Mouse (Mus musculus) lung, embryonic 14.5 days (tissue): ENCODE data around the gene Spef2. TPM values are rescaled to one million over a fixed set of nuclear protein-coding genes. Genes with fewer than 3 reads are reported as not detected.
"Not testable (repeated sequence)": the region's sequence is repeated elsewhere in the genome, so short reads cannot be mapped to it uniquely, and the experiment has no call there.

ENCODE experiments used
- ATAC-seq: fragments of 200-750 bp; cut with Nextera tagmentation; 2 replicates; pipeline ENCODE4 v1.8.0; 2017; ENCODE audit warnings: mild to moderate bottlenecking, moderate TSS enrichment, moderate library complexity; ENCODE audit not compliant: insufficient read depth
- DNase-seq: peaks from one replicate; pipeline ENCODE4 v3.0.0-alpha.2; 2015
- H3K27ac ChIP-seq: fragments of 300-500 bp; sonication (generic); 2 replicates; pipeline ENCODE4 v1.5.1; 2014; ENCODE audit warnings: low read depth, mild to moderate bottlenecking, moderate library complexity
- H3K27me3 ChIP-seq: fragments of 300-500 bp; sonication (generic); 2 replicates; pipeline ENCODE4 v1.6.1; 2014; ENCODE audit warnings: low read length, control low read depth; ENCODE audit not compliant: insufficient read depth
- H3K36me3 ChIP-seq: fragments of 300-500 bp; sonication (generic); 2 replicates; pipeline ENCODE4 v1.6.1; 2014; ENCODE audit warnings: control low read depth; ENCODE audit not compliant: insufficient read depth
- H3K4me1 ChIP-seq: fragments of 300-500 bp; sonication (generic); 2 replicates; pipeline ENCODE4 v1.6.1; 2014; ENCODE audit warnings: antibody characterized with exemption, control low read depth; ENCODE audit not compliant: insufficient read depth
- H3K4me2 ChIP-seq: fragments of 300-500 bp; sonication (generic); 2 replicates; pipeline ENCODE4 v1.6.1; 2014; ENCODE audit warnings: mild to moderate bottlenecking
- H3K4me3 ChIP-seq: fragments of 300-500 bp; sonication (generic); 2 replicates; pipeline ENCODE4 v1.5.1; 2014; ENCODE audit warnings: low read depth, low read length
- H3K9ac ChIP-seq: fragments of 300-500 bp; sonication (generic); 2 replicates; pipeline ENCODE4 v1.6.1; 2014
- H3K9me3 ChIP-seq: fragments of 300-500 bp; sonication (generic); 2 replicates; pipeline ENCODE4 v1.6.1; 2016; ENCODE audit warnings: low read depth, low read length, control low read depth
- CTCF ChIP-seq: IDR thresholded peaks from 2 replicates; pipeline ENCODE4 v1.5.1; 2016; ENCODE audit warnings: antibody characterized with exemption, low read depth
- WGBS: fragments of 180-500 bp; shearing (Covaris S2); extraction: QIAGEN DNeasy Blood & Tissue Kit; methylation state at CpG from one replicate; pipeline ENCODE4 v1.1.7; 2014; 5-methylcytosine and 5-hydroxymethylcytosine counted together
- polyA plus RNA-seq: library from polyadenylated mRNA; unstranded; fragments of >200 nt; fragmentation: Nextera tagmentation; extraction: Ambion mirVana; gene quantifications from 2 replicates; pipeline ENCODE4 v1.2.1, GENCODE M21; 2014

The Spef2 gene
- polyA plus RNA-seq, 1 experiment from 2014 or later: 0.09 TPM

GRCm38 (mm10) chr15:9701845-9702244, 46.8 kb downstream of the Spef2 start:
- no peak for DNase-seq
- Histone ChIP-seq H3K36me3 (no peaks in the 10 kb centered on the region), H3K4me2 (no peak overlapping the region), H3K27me3 (no peaks in the 10 kb centered on the region), H3K9ac (no peak overlapping the region), H3K4me3 (no peak overlapping the region), H3K27ac (no peak overlapping the region), H3K9me3 (no peaks in the 10 kb centered on the region; the same call in 1 of the 2 replicates), H3K4me1 (no peaks in the 10 kb centered on the region)
- ATAC-seq: no peak
- no peak for TF ChIP-seq CTCF

GRCm38 (mm10) chr15:9691721-9692120, 56.9 kb downstream of the Spef2 start:
- no peak overlapping the region for H3K4me3 ChIP-seq
- H3K4me2 ChIP-seq: no peak overlapping the region
- ATAC-seq: no peak
- H3K9me3 ChIP-seq: no peaks in the 10 kb centered on the region
- no peak for TF ChIP-seq CTCF
- no peaks in the 10 kb centered on the region for H3K4me1 ChIP-seq
- H3K27me3 ChIP-seq: no peaks in the 10 kb centered on the region
- H3K36me3 ChIP-seq: no peaks in the 10 kb centered on the region
- no peak overlapping the region for H3K9ac ChIP-seq
- H3K27ac ChIP-seq: no peak overlapping the region
- no peak for DNase-seq

GRCm38 (mm10) chr15:9690845-9691244, 57.8 kb downstream of the Spef2 start:
- no peaks in the 10 kb centered on the region for H3K9me3 ChIP-seq
- no peaks in the 10 kb centered on the region for H3K36me3 ChIP-seq
- no peaks in the 10 kb centered on the region for H3K4me1 ChIP-seq
- H3K4me3 ChIP-seq: no peak overlapping the region
- no peak overlapping the region for H3K9ac ChIP-seq
- ATAC-seq: no peak
- no peak overlapping the region for H3K4me2 ChIP-seq
- WGBS: 87% methylated on average over 5 of the region's 5 CpGs
- H3K27ac ChIP-seq: no peak overlapping the region
- H3K27me3 ChIP-seq: no peaks in the 10 kb centered on the region
- no peak for DNase-seq
- no peak for TF ChIP-seq CTCF

GRCm38 (mm10) chr15:9690436-9690835, 58.2 kb downstream of the Spef2 start:
- Histone ChIP-seq H3K27me3 (no peaks in the 10 kb centered on the region), H3K27ac (no peak overlapping the region), H3K9me3 (no peaks in the 10 kb centered on the region), H3K36me3 (no peaks in the 10 kb centered on the region), H3K4me2 (no peak overlapping the region), H3K9ac (no peak overlapping the region), H3K4me3 (no peak overlapping the region), H3K4me1 (no peaks in the 10 kb centered on the region)
- TF ChIP-seq CTCF: no peak
- ATAC-seq (no peak), DNase-seq (no peak)
- WGBS: 55% methylated on average over 1 of the region's 1 CpGs

- H3K4me1 ChIP-seq: no peaks in the 10 kb centered on the region
- H3K27ac ChIP-seq: no peak overlapping the region
- H3K27me3 ChIP-seq: no peaks in the 10 kb centered on the region
- no peaks in the 10 kb centered on the region for H3K36me3 ChIP-seq
- WGBS: 71% methylated on average over 4 of the region's 4 CpGs
- no peak for TF ChIP-seq CTCF
- H3K4me3 ChIP-seq: no peak overlapping the region
- no peak overlapping the region for H3K4me2 ChIP-seq
- ATAC-seq: no peak
- H3K9ac ChIP-seq: no peak overlapping the region
- no peak for DNase-seq
- H3K9me3 ChIP-seq: no peaks in the 10 kb centered on the region
Observed at GRCm38 (mm10) chr15:9683485-9683884, 65.2 kb downstream of the Spef2 start.

GRCm38 (mm10) chr15:9677343-9678036, 71.2 kb downstream of the Spef2 start:
- no peak for TF ChIP-seq CTCF
- Histone ChIP-seq H3K4me2 (no peak overlapping the region), H3K4me1 (no peaks in the 10 kb centered on the region), H3K9ac (no peak overlapping the region), H3K27me3 (no peaks in the 10 kb centered on the region), H3K27ac (no peak overlapping the region), H3K36me3 (no peaks in the 10 kb centered on the region), H3K4me3 (no peak overlapping the region), H3K9me3 (no peaks in the 10 kb centered on the region)
- DNase-seq: no peak
- no peak for ATAC-seq
- 68% methylated on average over 9 of the region's 9 CpGs for WGBS

- Histone ChIP-seq H3K27me3 (no peaks in the 10 kb centered on the region), H3K27ac (no peak overlapping the region), H3K4me2 (no peak overlapping the region), H3K9me3 (no peaks in the 10 kb centered on the region), H3K9ac (no peak overlapping the region), H3K36me3 (no peaks in the 10 kb centered on the region), H3K4me3 (no peak overlapping the region), H3K4me1 (no peaks in the 10 kb centered on the region)
- 85% methylated on average over 4 of the region's 4 CpGs for WGBS
- no peak for TF ChIP-seq CTCF
- DNase-seq: no peak
- ATAC-seq: no peak
Observed at GRCm38 (mm10) chr15:9668575-9668974, 80.1 kb downstream of the Spef2 start.

GRCm38 (mm10) chr15:9664948-9665347, 83.7 kb downstream of the Spef2 start:
- H3K9me3 ChIP-seq, H3K4me2 ChIP-seq, H3K27me3 ChIP-seq, DNase-seq, H3K36me3 ChIP-seq, H3K9ac ChIP-seq, H3K4me3 ChIP-seq, H3K27ac ChIP-seq, H3K4me1 ChIP-seq, ATAC-seq: not testable (repeated sequence)
- 87% methylated on average over 2 of the region's 2 CpGs for WGBS
